Mouse (Mus musculus) small intestine, adult 2 months (tissue): Measurements from ENCODE around the gene Myh14. TPM values are rescaled to one million over a fixed set of nuclear protein-coding genes. Genes with fewer than 3 reads are reported as not detected.
A peak's percentile ranks its signal among the peaks of the same experiment; 100 is the strongest.

Experiments
- H3K27ac ChIP-seq: fragments of 200-500 bp; 2 replicates; pipeline ENCODE4 v1.5.1; 2012; ENCODE audit warnings: low read depth, low read length, control low read depth, inconsistent platforms; ENCODE audit not compliant: insufficient read depth
- H3K27me3 ChIP-seq: fragments of 200-500 bp; 2 replicates; pipeline ENCODE4 v1.6.1; 2012; ENCODE audit warnings: mild to moderate bottlenecking, moderate library complexity, low read length, inconsistent platforms; ENCODE audit not compliant: control insufficient read depth, insufficient read depth
- H3K36me3 ChIP-seq: fragments of 200-500 bp; 2 replicates; pipeline ENCODE4 v1.6.1; 2012; ENCODE audit warnings: mild to moderate bottlenecking, low read length, control low read depth, inconsistent platforms; ENCODE audit not compliant: control insufficient read depth, insufficient read depth
- H3K4me1 ChIP-seq: fragments of 200-500 bp; 2 replicates; pipeline ENCODE4 v1.6.1; 2012; ENCODE audit warnings: low read length, inconsistent platforms, mixed read lengths; ENCODE audit not compliant: control insufficient read depth, insufficient read depth, insufficient read length
- H3K4me3 ChIP-seq: fragments of 200-500 bp; 2 replicates; pipeline ENCODE4 v1.5.1; 2012; ENCODE audit warnings: low read depth, mild to moderate bottlenecking, control low read depth, inconsistent platforms, low read length, moderate library complexity
- CTCF ChIP-seq: fragments of 200-500 bp; IDR thresholded peaks from 2 replicates; pipeline ENCODE4 v1.5.1; 2012; ENCODE audit warnings: low read depth, mild to moderate bottlenecking, control low read depth, inconsistent platforms, low read length, moderate library complexity, mixed read lengths; ENCODE audit not compliant: insufficient replicate concordance, insufficient read length; ENCODE audit errors: extremely low read depth
- POLR2A ChIP-seq: fragments of 200-500 bp; IDR thresholded peaks from 2 replicates; pipeline ENCODE4 v1.6.1; 2012; ENCODE audit warnings: low read depth, mild to moderate bottlenecking, control low read depth, inconsistent platforms, low read length, moderate library complexity
- WGBS: fragments of 180-500 bp; shearing (Covaris S2); methylation state at CpG from one replicate; pipeline ENCODE4 v1.1.7; 2018; 5-methylcytosine and 5-hydroxymethylcytosine counted together
- polyA plus RNA-seq: library from polyadenylated mRNA; depleted of rRNA; stranded (reverse); fragments of >200 nt; gene quantifications from 2 replicates; pipeline ENCODE4 v1.2.3, GENCODE M21; 2012; rRNA removed

The Myh14 gene
- polyA plus RNA-seq, 1 experiment, result 563 TPM

- Histone ChIP-seq H3K27ac (no peak overlapping the region), H3K27me3 (no peaks in the 10 kb centered on the region), H3K36me3 (no peaks in the 10 kb centered on the region), H3K4me1 (peaks cover 6% of the 10 kb centered on the region; the same call in 1 of the 2 replicates), H3K4me3 (no peak overlapping the region)
- TF ChIP-seq CTCF, result peak; percentile 77; the same call in 1 of the 2 replicates
- no peak for TF ChIP-seq POLR2A
- WGBS, result 55% methylated on average over 18 of the region's 18 CpGs
Measured at GRCm38 (mm10) chr7:44560435-44561400, 109.9 kb downstream of the Myh14 start.

- Histone ChIP-seq H3K27me3 (no peaks in the 10 kb centered on the region), H3K36me3 (no peaks in the 10 kb centered on the region), H3K27ac (no peak overlapping the region), H3K4me1 (peaks cover 12% of the 10 kb centered on the region; the same call in 1 of the 2 replicates), H3K4me3 (no peak overlapping the region)
- 75% methylated on average over 2 of the region's 2 CpGs for WGBS
- TF ChIP-seq POLR2A, result no peak
- no peak for TF ChIP-seq CTCF
Measured at GRCm38 (mm10) chr7:44557629-44558028, 113.0 kb downstream of the Myh14 start.

Other genes with a start within 250 kb of the Myh14 start
- gene Lrrc4b, start 241.8 kb downstream of the Myh14 start, polyA plus RNA-seq, result 1.1 TPM in 2 replicates
- gene Aspdh, start 205.5 kb downstream of the Myh14 start, polyA plus RNA-seq, result 2.2 and 3.2 TPM in 2 replicates
- 85.6 and 99.2 TPM in 2 replicates for gene Josd2, start 202.9 kb downstream of the Myh14 start, polyA plus RNA-seq
- gene Emc10, start 174.3 kb downstream of the Myh14 start, polyA plus RNA-seq, result 157 and 256 TPM in 2 replicates
- gene Fam71e1, start 174.3 kb downstream of the Myh14 start, polyA plus RNA-seq, result 0.88 and 2.0 TPM in 2 replicates
- gene Mybpc2, start 146.2 kb downstream of the Myh14 start, polyA plus RNA-seq, result 0.13 TPM in 2 replicates
- 8.6 and 18.7 TPM in 2 replicates for gene Spib, start 138.8 kb downstream of the Myh14 start, polyA plus RNA-seq
- gene Pold1, start 122.0 kb downstream of the Myh14 start, polyA plus RNA-seq, result 27.3 and 46.9 TPM in 2 replicates
- gene Nr1h2, start 116.9 kb downstream of the Myh14 start, polyA plus RNA-seq, result 174 and 295 TPM in 2 replicates
- 6.4 and 11.1 TPM in 2 replicates for gene Napsa, start 98.5 kb downstream of the Myh14 start, polyA plus RNA-seq
- gene Kcnc3, start 80.2 kb downstream of the Myh14 start, polyA plus RNA-seq, result 3.1 and 3.4 TPM in 2 replicates
- not detected in 2 replicates for gene Izumo2, start 37.9 kb upstream of the Myh14 start, polyA plus RNA-seq
- 20.4 and 40.3 TPM in 2 replicates for gene Vrk3, start 77.6 kb upstream of the Myh14 start, polyA plus RNA-seq
- gene Zfp473, start 80.2 kb upstream of the Myh14 start, polyA plus RNA-seq, result 0.08 and 0.19 TPM in 2 replicates
- 30.9 and 53.3 TPM in 2 replicates for gene Nup62, start 145.2 kb upstream of the Myh14 start, polyA plus RNA-seq
- 8.0 and 13.8 TPM in 2 replicates for gene Il4i1, start 145.5 kb upstream of the Myh14 start, polyA plus RNA-seq
- 83.9 and 102 TPM in 2 replicates for gene Atf5, start 145.8 kb upstream of the Myh14 start, polyA plus RNA-seq
- 180 and 283 TPM in 2 replicates for gene Akt1s1, start 178.1 kb upstream of the Myh14 start, polyA plus RNA-seq
- 32.1 and 63.2 TPM in 2 replicates for gene Tbc1d17, start 178.2 kb upstream of the Myh14 start, polyA plus RNA-seq
- gene Pnkp, start 186.3 kb upstream of the Myh14 start, polyA plus RNA-seq, result 36.9 and 84.2 TPM in 2 replicates
- gene Ptov1, start 198.9 kb upstream of the Myh14 start, polyA plus RNA-seq, result 82.3 and 141 TPM in 2 replicates
- gene Med25, start 221.9 kb upstream of the Myh14 start, polyA plus RNA-seq, result 85.8 and 208 TPM in 2 replicates
- 15.8 and 27.5 TPM in 2 replicates for gene Fuz, start 225.2 kb upstream of the Myh14 start, polyA plus RNA-seq